Mouse (Mus musculus) embryonic fibroblast, embryonic 13.5 days (primary cell): ENCODE measurements around the gene Aunip.
"Not testable (repeated sequence)": the region's sequence is repeated elsewhere in the genome, so short reads cannot be mapped to it uniquely, and the experiment has no call there.

ENCODE experiments used
- CTCF ChIP-seq: IDR thresholded peaks from 2 replicates; pipeline ENCODE4 v1.5.1; 2011; ENCODE audit warnings: mild to moderate bottlenecking, control low read depth, low read length, moderate library complexity, borderline replicate concordance; ENCODE audit not compliant: insufficient read depth
- POLR2A ChIP-seq: IDR thresholded peaks from 2 replicates; pipeline ENCODE4 v1.6.1; 2011; ENCODE audit warnings: low read depth, mild to moderate bottlenecking, control low read depth, low read length, moderate library complexity

DNA sequence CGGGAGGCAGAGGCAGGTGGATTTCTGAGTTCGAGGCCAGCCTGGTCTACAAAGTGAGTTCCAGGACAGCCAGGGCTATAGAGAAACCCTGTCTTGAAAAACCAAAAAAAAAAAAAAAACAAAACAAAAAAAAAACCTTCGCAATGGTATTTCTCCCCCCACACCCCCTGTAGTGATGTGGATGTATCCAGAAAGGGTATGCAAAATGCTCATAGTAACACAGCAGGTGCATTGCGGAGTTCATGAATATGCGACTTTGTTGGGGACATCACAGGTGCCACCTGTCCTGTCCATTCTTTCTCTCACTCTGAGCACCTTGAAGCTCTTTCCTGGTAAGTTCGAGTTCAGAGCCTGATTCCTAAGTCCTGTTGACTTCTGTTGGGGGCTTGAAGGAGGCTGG lies 16.6 kb upstream of the Aunip start:
- TF ChIP-seq CTCF, POLR2A: not testable (repeated sequence)
